Mouse (Mus musculus) C2C12 (cell line): ENCODE results near the gene Ikzf3. TPM values are rescaled to one million over a fixed set of nuclear protein-coding genes. Genes with fewer than 3 reads are reported as not detected.

Source experiments
- H3K27me3 ChIP-seq: one replicate; pipeline ENCODE4 v1.6.1; 2011; ENCODE audit not compliant: control insufficient read depth, insufficient read depth, insufficient read length
- H3K36me3 ChIP-seq: one replicate; pipeline ENCODE4 v1.6.1; 2011; ENCODE audit not compliant: control insufficient read depth, insufficient read depth
- H3K4me3 ChIP-seq: one replicate; pipeline ENCODE4 v1.5.1; 2011; ENCODE audit warnings: mild to moderate bottlenecking, control low read depth; ENCODE audit not compliant: poor library complexity, insufficient read depth, severe bottlenecking
- H3K79me2 ChIP-seq: one replicate; pipeline ENCODE4 v1.6.1; 2011; ENCODE audit not compliant: control insufficient read depth, insufficient read depth
- H3K79me3 ChIP-seq: one replicate; pipeline ENCODE4 v1.6.1; 2011; ENCODE audit warnings: low read depth, control low read depth
- H3ac ChIP-seq: one replicate; pipeline ENCODE3; 2011; ENCODE audit warnings: low read depth; ENCODE audit not compliant: control insufficient read depth, insufficient read length
- CEBPB ChIP-seq: IDR thresholded peaks from one replicate; pipeline ENCODE4 v1.6.1; 2011; ENCODE audit warnings: low read depth, mild to moderate bottlenecking, control low read depth, moderate library complexity
- CTCF ChIP-seq: IDR thresholded peaks from one replicate; pipeline ENCODE4 v1.5.1; 2011; ENCODE audit not compliant: control insufficient read depth, insufficient read depth, insufficient read length
- FOSL1 ChIP-seq: IDR thresholded peaks from one replicate; pipeline ENCODE4 v1.8.0; 2011; ENCODE audit warnings: mild to moderate bottlenecking, low read length; ENCODE audit not compliant: poor library complexity, insufficient read depth, severe bottlenecking
- MAX ChIP-seq: IDR thresholded peaks from one replicate; pipeline ENCODE4 v1.6.1; 2011; ENCODE audit warnings: mild to moderate bottlenecking, control low read depth
- MYOD1 ChIP-seq: IDR thresholded peaks from one replicate; pipeline ENCODE4 v1.6.1; 2011; ENCODE audit warnings: low read depth; ENCODE audit not compliant: control insufficient read depth, insufficient read length
- MYOG ChIP-seq: IDR thresholded peaks from one replicate; pipeline ENCODE4 v1.6.1; 2011; ENCODE audit not compliant: control insufficient read depth, insufficient read length; ENCODE audit errors: extremely low read depth
- USF1 ChIP-seq: IDR thresholded peaks from one replicate; pipeline ENCODE4 v1.6.1; 2011; ENCODE audit warnings: low read depth, mild to moderate bottlenecking, control low read depth, moderate library complexity
- polyA plus RNA-seq: library from polyadenylated mRNA; unstranded; fragments of >200 nt; fragmentation: generic; extraction: Trizol; gene quantifications from one replicate; pipeline ENCODE4 v1.2.1, GENCODE M21; 2012; ENCODE audit warnings: missing spikeins

Gene Ikzf3
- polyA plus RNA-seq, 1 experiment, result not detected

DNA sequence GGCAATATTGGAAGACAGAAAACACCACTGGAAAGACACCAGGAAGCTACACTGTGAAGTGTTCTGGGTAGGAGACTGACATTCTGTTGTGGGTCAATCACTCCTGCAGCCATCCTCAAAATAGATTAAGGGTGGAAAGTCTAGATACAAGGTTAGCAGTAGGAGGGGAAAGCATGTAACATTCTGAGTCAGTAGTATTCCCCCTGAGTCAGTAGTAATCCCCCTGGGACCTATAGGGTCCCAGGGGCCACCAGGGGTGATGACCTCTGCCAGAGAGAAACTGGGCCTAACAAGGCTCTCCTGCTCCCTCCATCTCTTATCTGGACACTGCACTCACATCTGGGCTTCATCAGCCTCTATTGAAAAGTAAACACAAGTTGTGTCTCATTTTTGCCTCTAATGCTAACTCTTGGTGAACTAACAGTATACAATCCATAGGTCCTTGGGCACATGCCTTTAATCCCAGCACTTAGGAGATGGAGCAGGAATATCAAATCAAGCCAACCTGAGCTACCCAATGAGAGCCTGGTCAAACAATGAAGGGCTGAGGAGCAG, 8.3 kb downstream of the Ikzf3 start:
- Histone ChIP-seq H3K79me2 (no peaks in the 10 kb centered on the region), H3K27me3 (peaks cover 40% of the 10 kb centered on the region), H3K36me3 (no peaks in the 10 kb centered on the region), H3K79me3 (no peaks in the 10 kb centered on the region), H3ac (no peak overlapping the region), H3K4me3 (no peak overlapping the region)
- TF ChIP-seq MYOD1, result no peak
- TF ChIP-seq MYOG, result no peak
- TF ChIP-seq CEBPB, result no peak
- no peak for TF ChIP-seq MAX
- TF ChIP-seq USF1, result no peak
- no peak for TF ChIP-seq CTCF
- no peak for TF ChIP-seq FOSL1

DNA sequence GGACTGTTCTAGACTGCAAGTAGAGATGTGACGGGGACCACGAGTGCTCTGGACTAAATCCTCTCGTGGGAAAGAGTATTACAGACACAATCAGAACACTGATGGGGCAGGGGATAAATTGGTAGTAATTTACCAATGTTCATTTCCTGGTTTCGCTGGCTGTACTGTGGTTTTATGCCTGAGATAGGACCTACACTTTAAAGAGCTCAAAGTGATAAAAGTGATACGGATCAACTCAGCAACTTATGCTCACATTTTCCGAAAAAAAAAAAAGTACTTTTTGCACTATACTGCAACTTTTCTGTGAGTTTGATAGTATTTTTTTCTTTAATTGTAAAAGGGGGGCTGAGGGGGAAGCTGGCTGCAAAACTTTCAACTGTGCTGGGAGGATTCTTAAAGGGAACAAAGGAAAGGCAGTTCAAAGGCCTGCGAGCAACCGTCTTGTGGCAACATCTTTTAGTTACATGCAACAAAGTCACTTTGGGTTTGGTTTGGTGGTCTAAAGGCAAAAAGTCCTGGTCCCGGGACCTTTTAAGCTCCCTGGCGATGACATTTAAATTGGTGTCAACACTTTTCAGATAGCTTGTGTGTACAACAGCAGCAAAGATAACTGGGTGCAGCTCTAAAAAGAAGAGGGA, 18.9 kb downstream of the Ikzf3 start:
- peaks cover 50% of the 10 kb centered on the region for H3K27me3 ChIP-seq
- no peak overlapping the region for H3K4me3 ChIP-seq
- no peaks in the 10 kb centered on the region for H3K79me2 ChIP-seq
- no peak for TF ChIP-seq MYOG
- TF ChIP-seq MYOD1, result no peak
- TF ChIP-seq USF1, result no peak
- TF ChIP-seq CEBPB, result no peak
- TF ChIP-seq MAX, result no peak
- TF ChIP-seq FOSL1, result no peak
- no peak for TF ChIP-seq CTCF
- H3K36me3 ChIP-seq, result no peaks in the 10 kb centered on the region
- no peaks in the 10 kb centered on the region for H3K79me3 ChIP-seq
- no peak overlapping the region for H3ac ChIP-seq

DNA sequence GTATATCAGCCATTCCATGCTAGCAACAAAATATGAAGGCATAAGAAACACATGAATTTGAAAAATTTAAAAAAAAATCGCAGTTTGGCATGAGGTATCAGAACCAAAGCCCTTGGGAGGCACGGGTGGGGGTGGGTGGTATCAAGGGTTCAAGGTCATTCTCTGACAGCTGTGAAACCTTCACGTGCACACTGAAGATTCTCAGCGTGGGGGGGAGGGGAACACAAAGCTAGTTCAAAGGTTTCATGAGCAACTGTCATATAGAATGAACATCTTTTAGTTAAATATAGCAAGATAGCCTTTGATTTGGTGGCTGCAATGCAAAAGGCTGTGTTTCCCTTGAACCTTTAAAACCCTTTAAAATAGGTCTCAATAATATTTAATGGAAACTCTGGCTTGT, 20.7 kb downstream of the Ikzf3 start:
- Histone ChIP-seq H3K79me2 (no peaks in the 10 kb centered on the region), H3K27me3 (peaks cover 58% of the 10 kb centered on the region), H3ac (no peak overlapping the region), H3K36me3 (no peaks in the 10 kb centered on the region), H3K4me3 (no peak overlapping the region), H3K79me3 (no peaks in the 10 kb centered on the region)
- TF ChIP-seq USF1 (no peak), MYOD1 (no peak), MAX (no peak), CEBPB (no peak), CTCF (no peak)

DNA sequence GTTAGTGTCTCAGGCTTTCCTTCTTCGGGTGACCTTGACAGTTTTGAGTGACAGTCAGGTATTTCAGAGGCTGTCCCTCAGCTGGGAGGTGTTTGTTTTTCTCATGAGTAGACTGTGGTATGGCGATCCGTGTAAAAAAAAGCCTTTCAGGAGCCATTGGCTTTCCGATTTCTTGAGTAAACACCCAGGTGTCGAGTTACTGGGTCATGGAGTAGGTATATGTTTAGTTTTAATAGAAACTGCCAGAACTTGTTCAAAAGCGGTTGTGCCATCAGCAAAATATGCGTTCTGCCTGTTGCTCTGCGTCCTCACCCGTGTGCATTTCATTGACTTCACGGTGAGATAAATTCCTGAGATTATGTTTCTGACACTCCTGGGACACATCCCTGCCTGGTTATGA, 25.4 kb downstream of the Ikzf3 start:
- Histone ChIP-seq H3K79me2 (no peaks in the 10 kb centered on the region), H3K36me3 (no peaks in the 10 kb centered on the region), H3ac (no peak overlapping the region), H3K27me3 (peaks cover 40% of the 10 kb centered on the region), H3K4me3 (no peak overlapping the region), H3K79me3 (no peaks in the 10 kb centered on the region)
- TF ChIP-seq USF1 (no peak), CEBPB (no peak), FOSL1 (no peak), CTCF (no peak), MAX (no peak), MYOD1 (no peak), MYOG (no peak)

GRCm38 (mm10) chr11:98513356-98513936, 32.4 kb downstream of the Ikzf3 start:
- Histone ChIP-seq H3K36me3 (no peaks in the 10 kb centered on the region), H3ac (no peak overlapping the region), H3K79me2 (no peaks in the 10 kb centered on the region), H3K79me3 (no peaks in the 10 kb centered on the region), H3K4me3 (no peak overlapping the region), H3K27me3 (peaks cover 52% of the 10 kb centered on the region)
- TF ChIP-seq MAX (no peak), MYOG (no peak), CTCF (no peak), USF1 (no peak), FOSL1 (no peak)

DNA sequence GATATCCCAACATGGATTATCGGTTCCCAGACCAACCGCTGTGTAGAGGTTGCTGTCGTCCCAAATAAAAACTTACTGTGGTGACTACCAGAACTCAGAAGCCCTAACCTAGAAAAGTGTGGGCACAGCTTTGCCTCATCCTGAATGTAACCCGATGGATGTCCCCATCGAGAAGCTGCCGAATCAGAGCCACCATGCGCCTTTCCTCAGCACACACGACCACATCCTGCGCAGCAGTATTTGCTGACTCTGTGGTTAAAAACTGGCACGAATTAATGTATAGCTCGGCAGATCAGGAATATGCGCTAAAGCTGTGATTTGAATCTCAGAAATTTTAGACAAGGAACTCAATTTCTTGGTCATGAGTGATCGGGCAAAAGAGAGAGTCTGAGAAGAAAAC, 33.0 kb downstream of the Ikzf3 start:
- no peak overlapping the region for H3K4me3 ChIP-seq

More for the DNA sequence above, 33.0 kb downstream of the Ikzf3 start:
- no peaks in the 10 kb centered on the region for H3K79me2 ChIP-seq
- H3ac ChIP-seq, result no peak overlapping the region
- no peaks in the 10 kb centered on the region for H3K79me3 ChIP-seq
- peaks cover 52% of the 10 kb centered on the region for H3K27me3 ChIP-seq
- TF ChIP-seq MYOD1, result no peak
- no peak for TF ChIP-seq CEBPB
- TF ChIP-seq FOSL1, result no peak
- TF ChIP-seq MAX, result no peak
- H3K36me3 ChIP-seq, result no peaks in the 10 kb centered on the region
